Mouse (Mus musculus) lung, embryonic 16.5 days (tissue): ENCODE data around the gene Tmem86b. TPM values are rescaled to one million over a fixed set of nuclear protein-coding genes. Genes with fewer than 3 reads are reported as not detected.

Experiments used
- ATAC-seq: fragments of 200-750 bp; cut with Nextera tagmentation; 2 replicates; pipeline ENCODE4 v1.8.0; 2017; ENCODE audit warnings: low read depth, mild to moderate bottlenecking, moderate library complexity
- H3K27ac ChIP-seq: fragments of 300-500 bp; sonication (generic); 2 replicates; pipeline ENCODE4 v1.5.1; 2014; ENCODE audit warnings: mild to moderate bottlenecking, control low read depth, low read length
- H3K27me3 ChIP-seq: fragments of 300-500 bp; sonication (generic); 2 replicates; pipeline ENCODE4 v1.6.1; 2014; ENCODE audit warnings: low read depth, low read length, mixed read lengths; ENCODE audit not compliant: control insufficient read depth, insufficient read depth
- H3K36me3 ChIP-seq: fragments of 300-500 bp; sonication (generic); 2 replicates; pipeline ENCODE4 v1.6.1; 2014; ENCODE audit warnings: low read length; ENCODE audit not compliant: control insufficient read depth, insufficient read depth
- H3K4me1 ChIP-seq: fragments of 300-500 bp; sonication (generic); replicated peaks from 2 replicates; pipeline ENCODE4 v1.6.1; 2014; ENCODE audit warnings: low read length, mixed read lengths; ENCODE audit not compliant: control insufficient read depth, insufficient read depth
- H3K4me2 ChIP-seq: fragments of 300-500 bp; sonication (generic); 2 replicates; pipeline ENCODE4 v1.6.1; 2014; ENCODE audit warnings: low read depth, low read length, control low read depth
- H3K4me3 ChIP-seq: fragments of 300-500 bp; sonication (generic); 2 replicates; pipeline ENCODE4 v1.5.1; 2014; ENCODE audit warnings: mild to moderate bottlenecking, low read length, control low read depth
- H3K9ac ChIP-seq: fragments of 300-500 bp; sonication (generic); 2 replicates; pipeline ENCODE4 v1.6.1; 2014; ENCODE audit warnings: low read length, control low read depth
- H3K9me3 ChIP-seq: fragments of 300-500 bp; sonication (generic); 2 replicates; pipeline ENCODE4 v1.6.1; 2016; ENCODE audit warnings: low read length; ENCODE audit not compliant: control insufficient read depth
- WGBS: fragments of 180-500 bp; shearing (Covaris S2); extraction: QIAGEN DNeasy Blood & Tissue Kit; methylation state at CpG from one replicate; pipeline ENCODE4 v1.1.7; 2014; 5-methylcytosine and 5-hydroxymethylcytosine counted together
- polyA plus RNA-seq: library from polyadenylated mRNA; unstranded; fragments of >200 nt; fragmentation: Nextera tagmentation; extraction: Ambion mirVana; gene quantifications from 2 replicates; pipeline ENCODE4 v1.2.1, GENCODE M21; 2015

The Tmem86b gene
- 0.69 and 1.7 TPM in 2 replicates for polyA plus RNA-seq

DNA sequence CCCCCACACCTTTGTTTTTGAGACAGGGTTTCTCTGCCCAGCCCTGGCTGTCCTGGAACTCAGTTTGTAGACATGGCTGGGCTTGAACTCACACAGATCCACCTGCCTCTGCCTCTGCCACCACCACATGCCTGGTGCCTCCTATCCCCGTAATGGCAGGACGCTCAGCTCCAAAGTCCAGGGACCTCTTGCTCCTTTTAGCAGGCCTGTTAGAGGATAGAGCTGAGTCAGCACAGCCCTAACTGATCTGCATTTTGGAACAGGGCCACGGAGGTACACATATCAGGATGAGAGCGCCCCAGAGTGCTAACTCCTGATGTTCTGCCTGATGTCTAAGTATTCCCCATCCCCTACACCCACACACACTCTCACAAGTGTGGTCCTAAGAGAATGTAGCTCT is at the start of gene Tmem86b:
Gene Tmem86b, minus strand, starts transcription at position 392 of the 400 bp plus-strand sequence.
- ATAC-seq, result no peak
- no peaks in the 10 kb centered on the region for H3K4me1 ChIP-seq
- H3K36me3 ChIP-seq, result peaks cover 45% of the 10 kb centered on the region
- no peak within 1 kb of the TSS for H3K4me3 ChIP-seq
- H3K4me2 ChIP-seq, result no peak within 1 kb of the TSS
- no peak within 1 kb of the TSS for H3K9ac ChIP-seq
- no peaks in the 10 kb centered on the region for H3K27me3 ChIP-seq
- H3K27ac ChIP-seq, result no peak within 1 kb of the TSS
- WGBS, result 80% methylated on average over 4 of the region's 4 CpGs
- no peaks in the 10 kb centered on the region for H3K9me3 ChIP-seq

DNA sequence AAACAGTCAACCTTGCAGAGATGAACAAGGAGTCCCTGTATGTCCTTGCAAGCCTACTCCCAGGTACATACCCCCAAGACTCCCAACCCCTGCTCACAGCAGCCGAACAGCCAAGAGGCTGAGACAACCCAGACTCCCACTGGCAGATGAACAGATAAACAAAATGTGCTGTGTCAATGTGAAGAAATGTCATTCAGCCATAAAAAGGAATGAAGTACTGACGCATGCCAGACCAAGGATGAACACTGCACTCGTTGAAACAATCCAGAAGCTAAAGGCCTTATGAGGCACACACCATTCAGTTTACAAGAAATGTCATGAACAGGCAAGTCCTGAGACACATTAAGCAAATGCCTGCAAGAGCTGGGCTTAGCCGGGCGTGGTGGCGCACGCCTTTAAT is 44.0 kb upstream of the Tmem86b start:
- H3K27me3 ChIP-seq, result no peaks in the 10 kb centered on the region
- H3K9me3 ChIP-seq, result no peaks in the 10 kb centered on the region
- peaks cover 15% of the 10 kb centered on the region for H3K36me3 ChIP-seq
- no peak overlapping the region for H3K27ac ChIP-seq
- H3K4me1 ChIP-seq, result 0 out of 2 replicates have a peak, but pooled peaks cover 2% of the 10 kb centered on the region
- ATAC-seq, result no peak
- H3K4me3 ChIP-seq, result no peak overlapping the region
- WGBS, result 90% methylated on average over 7 of the region's 7 CpGs
- no peak overlapping the region for H3K4me2 ChIP-seq
- no peak overlapping the region for H3K9ac ChIP-seq

DNA sequence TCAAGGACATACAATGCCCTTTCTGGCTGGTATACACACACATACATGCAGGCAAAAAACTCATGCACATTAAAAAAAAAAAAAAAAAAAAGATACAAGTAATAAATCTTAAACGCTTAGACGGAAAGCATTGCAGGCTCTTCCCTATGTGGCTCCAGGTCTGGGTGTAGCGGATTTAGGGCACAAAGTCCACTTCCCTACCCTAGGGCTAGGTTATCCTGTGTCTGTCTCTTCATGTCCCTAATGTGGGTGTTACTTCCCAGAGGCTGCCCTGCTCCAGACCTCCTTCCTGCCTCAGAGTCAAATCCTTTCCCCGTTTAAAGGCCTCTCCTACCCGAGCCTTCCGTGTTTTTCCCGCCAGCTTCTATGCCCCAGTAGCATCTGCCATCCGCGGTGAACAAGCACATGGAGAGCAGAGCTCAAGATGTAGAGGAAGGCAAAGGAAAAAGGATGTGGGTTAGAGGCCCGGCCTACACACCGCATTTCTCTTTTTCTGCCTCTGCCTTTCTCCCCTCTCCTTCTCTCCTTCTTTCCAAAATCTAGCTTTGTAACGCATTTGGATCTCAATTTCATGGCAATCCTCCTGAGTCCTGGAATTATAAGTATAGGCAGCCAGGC is 43.0 kb upstream of the Tmem86b start:
- Histone ChIP-seq H3K36me3 (peaks cover 17% of the 10 kb centered on the region), H3K4me1 (0 out of 2 replicates have a peak, but pooled peaks cover 2% of the 10 kb centered on the region), H3K4me2 (no peak overlapping the region), H3K27me3 (no peaks in the 10 kb centered on the region), H3K9ac (no peak overlapping the region), H3K4me3 (no peak overlapping the region), H3K27ac (no peak overlapping the region), H3K9me3 (no peaks in the 10 kb centered on the region)
- 86% methylated on average over 12 of the region's 12 CpGs for WGBS
- ATAC-seq, result no peak

DNA sequence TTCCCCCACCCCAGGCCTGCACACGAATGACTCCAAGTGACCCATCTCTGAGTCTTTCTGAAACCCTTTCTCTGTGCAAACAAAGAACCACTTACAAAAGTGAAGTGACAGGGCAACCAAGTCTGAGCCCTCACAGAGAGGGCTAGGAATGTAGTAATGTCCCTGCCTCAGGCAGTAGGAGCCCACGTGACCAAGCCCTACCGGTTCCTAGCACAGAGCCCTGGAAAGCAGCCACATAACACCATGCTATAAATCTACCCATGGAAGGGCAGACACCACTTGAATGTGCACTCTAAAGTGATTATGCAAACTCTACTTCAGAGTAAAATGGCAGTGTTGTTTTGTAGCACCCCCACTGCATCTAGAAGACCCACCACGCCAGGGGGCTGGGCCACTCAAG is 40.7 kb upstream of the Tmem86b start:
- H3K4me3 ChIP-seq, result no peak overlapping the region
- H3K27me3 ChIP-seq, result no peaks in the 10 kb centered on the region
- ATAC-seq, result peak; percentile 96
- no peak overlapping the region for H3K9ac ChIP-seq
- 56% methylated on average over 4 of the region's 4 CpGs for WGBS
- H3K27ac ChIP-seq, result peak overlapping the region; percentile 86
- H3K36me3 ChIP-seq, result peaks cover 21% of the 10 kb centered on the region
- 0 out of 2 replicates have a peak overlapping the region, but pooled peaks have one; percentile 4 for H3K4me2 ChIP-seq
- H3K9me3 ChIP-seq, result no peaks in the 10 kb centered on the region
- H3K4me1 ChIP-seq, result 0 out of 2 replicates have a peak, but pooled peaks cover 2% of the 10 kb centered on the region

DNA sequence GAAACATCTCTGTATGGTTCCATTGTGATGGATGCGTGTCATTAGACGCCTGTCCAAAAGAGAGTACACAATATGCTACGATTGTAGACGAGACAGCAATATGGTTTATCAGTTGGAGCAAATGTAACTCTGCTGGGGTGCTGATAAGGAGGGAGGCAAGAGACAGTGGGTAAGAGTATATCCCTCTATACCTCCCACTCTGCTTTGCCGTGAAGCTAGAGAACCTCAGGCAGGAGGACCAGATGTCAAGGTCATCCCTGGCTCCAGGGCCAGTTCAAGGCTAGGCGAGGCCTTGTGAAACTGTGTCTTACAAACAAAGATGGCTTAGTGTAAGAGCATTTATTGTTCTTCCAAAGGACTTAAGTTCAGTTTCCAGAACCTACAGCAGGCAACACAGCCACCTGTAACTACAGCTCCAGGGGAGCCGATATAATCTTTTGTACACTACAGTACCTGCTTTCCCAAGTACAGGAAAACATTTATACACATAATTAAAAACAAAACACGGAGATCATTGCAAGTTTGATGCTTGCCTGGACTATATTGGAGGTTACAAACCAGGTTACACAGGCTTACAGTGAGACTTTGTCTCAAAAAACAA is 39.5 kb upstream of the Tmem86b start:
- Histone ChIP-seq H3K9ac (no peak overlapping the region), H3K27ac (no peak overlapping the region), H3K27me3 (no peaks in the 10 kb centered on the region), H3K4me3 (no peak overlapping the region), H3K4me1 (0 out of 2 replicates have a peak, but pooled peaks cover 2% of the 10 kb centered on the region), H3K4me2 (no peak overlapping the region), H3K36me3 (peaks cover 21% of the 10 kb centered on the region), H3K9me3 (no peaks in the 10 kb centered on the region)
- WGBS, result 89% methylated on average over 8 of the region's 8 CpGs
- no peak for ATAC-seq

DNA sequence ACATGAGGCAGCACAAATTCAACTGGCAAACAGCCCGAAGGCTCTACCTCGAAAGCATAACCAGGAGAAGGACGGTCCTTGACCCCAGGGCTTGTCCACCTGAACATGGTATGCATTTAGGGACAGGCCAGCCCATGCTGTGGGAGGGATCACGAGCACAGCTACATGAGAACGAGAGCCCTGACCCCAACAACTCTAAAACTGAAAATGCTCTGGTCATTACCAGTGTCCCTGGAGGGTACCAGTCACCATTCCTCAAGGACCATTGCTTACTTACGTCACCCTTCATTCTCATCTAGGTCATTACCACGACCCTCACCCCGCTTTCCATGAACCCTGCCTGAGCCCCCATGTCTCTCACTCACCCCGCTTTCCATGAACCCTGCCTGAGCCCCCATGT is 37.9 kb upstream of the Tmem86b start:
- H3K27ac ChIP-seq, result no peak overlapping the region
- no peaks in the 10 kb centered on the region for H3K27me3 ChIP-seq
- no peak overlapping the region for H3K9ac ChIP-seq
- no peak for ATAC-seq
- no peak overlapping the region for H3K4me2 ChIP-seq
- no peaks in the 10 kb centered on the region for H3K9me3 ChIP-seq
- 96% methylated on average over 9 of the region's 9 CpGs for WGBS
- peaks cover 24% of the 10 kb centered on the region for H3K36me3 ChIP-seq
- 0 out of 2 replicates have a peak, but pooled peaks cover 2% of the 10 kb centered on the region for H3K4me1 ChIP-seq
- H3K4me3 ChIP-seq, result no peak overlapping the region

DNA sequence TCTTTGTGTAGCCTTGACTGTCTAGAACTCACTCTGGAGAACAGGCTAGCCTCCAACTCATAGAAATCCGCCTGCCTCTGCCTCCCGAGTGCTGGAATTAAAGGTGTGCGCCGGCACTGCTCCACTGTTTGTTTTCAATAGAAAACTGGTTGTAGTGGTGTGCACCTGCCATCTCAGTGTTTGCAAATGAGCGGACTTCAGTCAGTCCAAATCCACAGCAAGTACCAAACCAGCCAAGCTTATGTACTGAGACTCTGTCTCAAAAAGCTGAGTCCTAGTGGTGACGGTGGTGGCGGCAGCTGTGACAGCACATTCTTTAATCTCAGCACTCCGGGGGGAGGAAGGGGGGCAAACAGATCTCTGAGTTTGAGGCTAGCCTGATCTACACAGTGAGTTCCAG is 37.3 kb upstream of the Tmem86b start:
- 93% methylated on average over 8 of the region's 8 CpGs for WGBS
- Histone ChIP-seq H3K4me3 (no peak overlapping the region), H3K9ac (no peak overlapping the region), H3K4me1 (0 out of 2 replicates have a peak, but pooled peaks cover 2% of the 10 kb centered on the region), H3K4me2 (no peak overlapping the region), H3K27ac (no peak overlapping the region), H3K36me3 (peaks cover 23% of the 10 kb centered on the region), H3K27me3 (no peaks in the 10 kb centered on the region), H3K9me3 (no peaks in the 10 kb centered on the region)
- no peak for ATAC-seq

DNA sequence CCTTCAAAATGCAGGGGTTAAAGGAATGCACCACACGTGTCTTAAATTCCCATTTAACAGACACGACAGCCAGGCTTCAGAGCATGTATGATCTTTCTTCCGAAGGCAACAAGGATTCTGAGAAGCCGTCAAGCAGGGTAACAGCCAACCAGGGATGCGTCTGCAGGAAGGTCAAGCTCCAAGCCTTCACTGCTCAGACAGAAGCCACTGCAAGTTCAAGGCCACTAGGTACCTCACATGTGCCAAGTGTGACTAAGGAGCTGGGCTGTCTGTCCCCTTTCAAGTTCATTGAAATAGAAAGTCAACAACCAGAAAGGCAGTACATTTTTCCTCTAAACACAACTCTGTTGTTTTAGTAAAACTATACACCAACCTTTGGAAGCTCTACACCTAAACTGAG is 35.6 kb upstream of the Tmem86b start:
- no peak overlapping the region for H3K4me2 ChIP-seq
- no peak overlapping the region for H3K4me3 ChIP-seq
- no peak overlapping the region for H3K27ac ChIP-seq
- H3K36me3 ChIP-seq, result peaks cover 21% of the 10 kb centered on the region
- no peak overlapping the region for H3K9ac ChIP-seq
- ATAC-seq, result no peak
- no peaks in the 10 kb centered on the region for H3K27me3 ChIP-seq
- WGBS, result 94% methylated on average over 5 of the region's 5 CpGs
- no peaks in the 10 kb centered on the region for H3K9me3 ChIP-seq
- H3K4me1 ChIP-seq, result 0 out of 2 replicates have a peak, but pooled peaks cover 2% of the 10 kb centered on the region

DNA sequence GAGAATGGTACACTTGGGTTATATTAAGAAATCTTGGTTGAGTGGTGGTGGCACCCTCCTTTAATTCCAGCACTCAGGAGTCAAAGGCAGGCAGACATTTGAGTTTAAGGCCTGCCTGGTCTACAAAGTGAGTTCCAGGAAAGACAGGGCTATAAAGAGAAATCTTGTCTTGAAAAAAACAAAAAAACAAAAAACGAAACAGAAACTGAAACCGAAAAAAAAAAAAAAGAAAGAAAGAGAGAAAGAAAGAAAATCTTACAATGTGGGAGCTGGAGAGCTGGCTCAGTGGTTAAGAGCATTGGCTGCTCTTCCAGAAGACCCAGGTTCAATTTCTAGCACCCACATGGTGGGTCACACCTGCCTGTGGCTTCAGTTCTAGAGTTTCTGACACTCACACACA is 32.5 kb upstream of the Tmem86b start:
- Histone ChIP-seq H3K4me3 (no peak overlapping the region), H3K27ac (no peak overlapping the region), H3K9me3 (no peaks in the 10 kb centered on the region), H3K27me3 (no peaks in the 10 kb centered on the region), H3K4me1 (peaks cover 10% of the 10 kb centered on the region), H3K9ac (no peak overlapping the region), H3K36me3 (peaks cover 19% of the 10 kb centered on the region; the same call in 1 of the 2 replicates), H3K4me2 (no peak overlapping the region)
- ATAC-seq, result no peak
- WGBS, result 86% methylated on average over 2 of the region's 2 CpGs
